Mouse (Mus musculus) left cerebral cortex, adult 2 months (tissue): ENCODE data around the gene Aanat. TPM values are rescaled to one million over a fixed set of nuclear protein-coding genes. Genes with fewer than 3 reads are reported as not detected.
A peak's percentile ranks its signal among the peaks of the same experiment; 100 is the strongest.

ENCODE experiments used
- DNase-seq, 2 experiments: peaks; one replicate each; pipeline ENCODE4 v3.0.0; 2021 to 2022; ENCODE audit warnings: low spot score in 2 of 2, mixed read lengths in 1 of 2; ENCODE audit errors: extremely low spot score in 1 of 2
- H3K27ac ChIP-seq: fragments of 200-600 bp; 2 replicates; pipeline ENCODE4 v1.8.1; 2022
- H3K4me3 ChIP-seq: fragments of 200-600 bp; 2 replicates; pipeline ENCODE4 v1.8.1; 2022
- CTCF ChIP-seq: fragments of 200-600 bp; IDR thresholded peaks from 2 replicates; pipeline ENCODE4 v1.8.1; 2022; ENCODE audit warnings: antibody characterized with exemption, mild to moderate bottlenecking, moderate library complexity
- intact Hi-C: fragments of 180-260 bp; cut with DNase I; formaldehyde crosslinking; loops from one replicate; pipeline ENCODE4 v1.15.1; 2025
- total RNA-seq, 2 experiments: library from RNA; stranded (reverse); gene quantifications; 2 replicates each; pipeline ENCODE4 v1.2.3; 2021

Aanat gene
- total RNA-seq, 2 experiments from 2014 or later: 1.3 to 2.2 TPM

DNA sequence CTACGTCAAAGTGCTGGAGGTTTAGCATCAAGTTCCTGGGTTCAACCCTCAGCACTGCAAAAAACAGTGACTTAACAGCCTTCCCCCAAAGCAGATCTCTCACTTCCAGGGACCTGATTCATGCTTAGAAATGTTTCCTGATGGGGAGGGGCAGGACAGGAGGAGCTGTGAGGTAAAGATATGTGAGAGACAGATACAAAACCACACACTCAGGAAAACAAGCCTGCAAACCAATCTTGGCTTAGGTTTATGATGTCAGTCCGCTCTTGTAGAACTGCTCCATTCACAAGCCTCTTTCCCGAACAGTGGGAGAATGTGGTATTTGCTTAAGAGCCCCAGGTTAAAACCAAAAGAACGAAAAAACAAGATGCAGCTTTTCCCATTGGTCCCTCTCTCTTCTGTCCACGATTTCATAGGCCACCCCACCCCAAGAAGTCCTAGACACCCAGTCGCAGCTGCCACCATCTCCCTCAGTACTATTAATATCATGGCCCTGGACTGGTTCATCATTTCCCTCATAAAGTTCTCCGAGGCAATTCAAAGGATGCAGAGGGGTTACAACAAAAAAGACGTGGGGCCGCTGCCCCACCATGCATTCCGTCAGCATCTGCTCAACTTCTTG is 6.1 kb upstream of the Aanat start:
- peak overlapping the region; percentile 91 for H3K27ac ChIP-seq
- intact Hi-C loops: no loop called here
- TF ChIP-seq CTCF: no peak
- no peak for DNase-seq
- H3K4me3 ChIP-seq: peak overlapping the region; percentile 95

DNA sequence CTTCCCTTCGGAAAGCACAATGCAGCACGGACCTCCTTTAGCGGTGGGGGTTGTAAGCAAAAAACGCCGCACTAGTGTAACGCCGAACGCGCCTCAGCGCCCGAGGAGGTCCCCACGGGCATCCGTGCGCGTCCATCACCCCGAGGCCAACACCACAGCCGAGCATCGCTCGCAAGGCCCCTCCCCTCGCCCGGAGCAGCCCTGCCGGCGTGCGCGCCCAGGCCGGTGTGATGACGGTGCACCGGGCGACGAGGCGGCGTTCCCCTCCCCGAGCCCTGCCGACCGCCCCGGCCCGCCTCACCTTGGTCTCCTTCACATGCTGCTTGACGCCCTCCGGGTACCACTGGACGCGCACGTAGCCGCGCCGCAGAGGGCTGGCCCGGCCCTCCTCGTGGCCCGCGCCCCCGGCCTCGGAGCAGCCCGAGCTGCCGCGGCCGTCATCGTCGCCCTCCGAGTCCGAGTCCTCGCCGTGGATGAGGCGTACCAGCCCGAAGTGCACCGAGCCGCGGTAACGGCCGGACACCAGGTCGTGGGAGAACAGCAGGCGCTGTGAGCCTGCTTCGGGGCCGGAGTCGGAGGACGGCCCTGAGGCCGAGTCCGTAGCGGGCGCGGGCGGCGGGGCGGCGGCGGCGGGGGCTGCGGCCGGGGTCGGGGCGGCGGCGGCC is 5.4 kb upstream of the Aanat start:
- intact Hi-C loops: no loop called here
- Histone ChIP-seq H3K4me3 (peak overlapping the region; percentile 95), H3K27ac (peak overlapping the region; percentile 91)
- DNase-seq: peak; percentile 56 to 63
- no peak for TF ChIP-seq CTCF

DNA sequence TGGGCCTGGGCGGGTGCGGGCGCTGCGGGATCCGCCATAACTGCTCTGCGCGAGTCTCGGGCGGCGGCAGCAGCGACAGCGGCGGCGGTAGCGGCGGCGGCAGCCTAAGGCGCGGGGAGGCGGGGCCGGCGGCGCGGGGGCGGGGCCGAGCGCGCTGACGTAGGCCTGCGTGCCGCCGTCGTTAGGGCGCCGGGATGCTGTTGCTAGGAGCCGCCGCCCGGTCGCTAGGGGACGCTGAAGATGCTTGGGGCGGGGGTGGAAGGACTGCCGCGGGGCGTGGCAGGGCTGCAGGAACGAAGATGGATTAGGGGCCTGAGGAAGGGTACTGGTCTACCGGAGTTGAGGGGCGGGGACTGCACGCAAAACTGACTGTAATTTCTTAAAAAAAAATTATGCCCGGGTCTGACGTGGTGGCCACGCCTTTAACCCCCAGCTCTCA is 4.8 kb upstream of the Aanat start, which contains the start of gene Ube2o:
Ube2o (minus strand) TSS at position 72 of the 439 bp plus-strand sequence.
- DNase-seq: peak; percentile 91 to 92
- peak; percentile 52 for TF ChIP-seq CTCF
- intact Hi-C loops: no loop called here

DNA sequence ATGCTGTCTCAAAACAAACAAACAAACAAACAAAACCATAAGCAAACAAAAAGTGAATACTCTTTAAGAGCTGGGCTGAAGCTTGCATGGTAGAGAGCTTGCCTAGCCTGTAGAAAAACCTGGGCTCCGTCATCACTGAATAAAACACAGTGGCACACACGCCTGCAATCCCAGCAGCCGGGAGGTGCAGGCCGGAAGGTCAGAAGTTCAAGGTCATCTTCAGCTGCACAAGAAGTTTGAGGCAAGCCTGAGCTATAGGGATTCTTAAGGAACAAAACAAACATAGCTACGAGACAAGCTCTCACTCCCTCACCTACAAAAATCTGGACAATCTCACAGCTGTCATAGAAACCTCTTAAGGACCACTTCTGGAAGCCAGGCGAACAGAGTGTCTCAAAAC is 550 bp upstream of the Aanat start:
- TF ChIP-seq CTCF: no peak
- no peak for DNase-seq
- intact Hi-C loops: loop anchor here (5.0 kb wide), 1 partner anchor 227 kb away; no protein-coding TSS in a partner anchor
- Histone ChIP-seq H3K27ac (no peak overlapping the region), H3K4me3 (no peak overlapping the region)

More for the DNA sequence above, 4.8 kb upstream of the Aanat start, which contains the start of gene Ube2o:
- H3K27ac ChIP-seq: peak within 1 kb of the TSS; percentile 91
- peak within 1 kb of the TSS; percentile 95 for H3K4me3 ChIP-seq

DNA sequence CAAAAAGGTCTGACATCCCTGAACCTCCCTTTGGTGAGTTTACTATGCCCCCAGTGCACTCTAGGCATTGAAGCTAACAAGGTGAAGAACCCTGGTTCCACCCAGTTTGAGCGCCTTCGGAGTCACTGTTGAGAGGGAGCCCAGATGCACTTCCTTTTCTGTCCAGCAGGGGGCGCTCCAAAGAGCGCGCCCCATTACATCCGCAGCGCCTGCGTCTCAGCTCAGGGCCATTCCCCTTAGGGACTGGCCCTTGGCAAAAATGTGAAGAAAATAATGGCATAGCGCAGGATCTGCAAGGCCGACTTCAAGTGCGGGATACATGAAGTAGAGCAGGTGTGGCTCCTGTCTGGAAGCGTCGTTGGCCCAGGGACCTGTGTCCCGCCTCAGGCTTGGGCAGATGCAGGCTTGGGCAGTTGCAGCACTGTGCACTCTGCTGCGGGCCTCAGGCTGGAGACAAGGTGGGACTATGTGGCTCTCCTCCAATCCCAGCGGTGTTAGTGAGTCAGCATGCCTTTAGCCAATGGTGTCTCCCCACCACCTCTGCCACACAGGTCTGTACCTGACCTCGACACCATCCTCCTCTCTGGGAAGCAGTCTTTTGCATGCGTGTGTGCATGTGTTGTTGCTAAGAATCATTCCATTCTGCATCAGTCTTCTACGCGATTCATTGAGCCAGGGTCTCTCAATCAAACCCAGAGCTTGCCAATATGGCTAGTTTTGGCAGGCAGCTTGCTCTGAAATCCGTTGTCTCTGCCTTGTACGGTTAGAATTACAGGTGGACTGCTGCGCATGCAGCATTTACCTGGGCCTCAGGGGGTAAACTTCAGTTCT is 784 bp downstream of the Aanat start:
- intact Hi-C loops: loop anchor here (1.0 to 5.0 kb wide), 2 partner anchors 42 to 225 kb away; no protein-coding TSS in a partner anchor
- H3K4me3 ChIP-seq: no peak overlapping the region
- no peak overlapping the region for H3K27ac ChIP-seq
- no peak; the same call in none of the 2 replicates for TF ChIP-seq CTCF
- DNase-seq: peak; percentile 68 to 72

DNA sequence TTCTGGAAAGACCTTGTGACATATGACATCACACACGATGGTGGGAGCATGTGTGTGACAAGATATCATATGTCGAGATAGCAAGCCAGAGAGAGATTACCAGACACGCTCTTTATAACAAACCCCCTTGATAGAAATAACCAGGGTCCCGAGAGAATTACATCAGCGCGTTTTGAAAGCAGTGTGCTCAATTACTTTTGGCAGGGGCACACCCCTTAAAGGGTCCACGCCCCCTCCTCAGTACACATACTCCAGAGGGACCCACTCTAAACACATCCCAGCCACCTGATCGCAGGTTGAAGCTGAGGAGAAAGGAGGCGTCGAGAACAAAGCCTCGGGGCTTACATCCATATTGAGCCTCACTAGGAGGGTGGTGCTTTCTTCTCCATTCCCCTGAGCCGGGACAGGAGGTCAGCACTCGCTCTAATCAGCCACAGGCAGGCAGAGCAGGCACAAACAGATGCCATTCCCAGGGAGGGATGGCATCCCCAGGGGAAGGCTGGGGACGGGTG is 2.8 kb downstream of the Aanat start:
- intact Hi-C loops: loop anchor here (5.0 kb wide), 1 partner anchor 223 kb away; no protein-coding TSS in a partner anchor
- no peak for DNase-seq
- Histone ChIP-seq H3K27ac (no peak overlapping the region), H3K4me3 (no peak overlapping the region)
- TF ChIP-seq CTCF: no peak

DNA sequence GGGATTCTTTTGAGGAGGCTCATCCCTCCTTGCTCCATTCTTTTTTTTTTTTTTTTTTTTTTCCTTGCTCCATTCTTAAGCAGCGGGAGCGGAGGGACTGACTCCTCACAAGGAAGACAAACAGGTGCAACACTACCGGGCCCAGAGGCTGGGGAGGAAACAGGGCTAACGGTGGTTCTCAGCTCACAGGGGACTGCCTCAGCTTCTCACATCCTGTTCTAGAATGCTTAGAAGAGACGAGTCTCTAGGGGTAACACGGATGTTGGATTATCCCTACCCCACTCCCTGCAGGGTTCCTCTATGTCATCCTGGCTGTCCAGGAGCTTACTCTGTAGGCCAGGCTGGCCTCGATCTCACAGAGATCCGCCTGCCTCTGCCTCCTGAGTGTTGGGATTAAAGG is 3.3 kb downstream of the Aanat start:
- DNase-seq: no peak
- intact Hi-C loops: loop anchor here (5.0 kb wide), 1 partner anchor 223 kb away; no protein-coding TSS in a partner anchor
- no peak for TF ChIP-seq CTCF
- H3K4me3 ChIP-seq: no peak overlapping the region
- no peak overlapping the region for H3K27ac ChIP-seq

DNA sequence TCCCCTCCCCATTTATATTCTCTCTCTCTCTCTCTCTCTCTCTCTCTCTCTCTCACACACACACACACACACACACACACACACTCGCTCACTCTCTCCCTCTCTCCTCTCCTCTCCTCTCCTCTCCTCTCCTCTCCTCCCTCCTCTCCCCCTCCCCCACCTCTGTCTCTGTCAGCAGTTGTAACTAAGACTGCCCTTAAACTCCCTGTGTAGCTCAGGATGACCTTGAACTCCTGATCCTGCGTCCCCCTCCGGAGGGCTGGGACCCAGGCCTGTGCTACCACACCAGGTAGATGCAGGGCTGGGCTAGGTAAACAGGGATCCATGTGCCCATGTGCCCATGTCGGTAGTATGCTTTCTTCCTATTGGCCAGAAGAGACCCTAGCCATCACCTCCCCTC is 5.4 kb downstream of the Aanat start:
- TF ChIP-seq CTCF: no peak
- Histone ChIP-seq H3K27ac (no peak overlapping the region), H3K4me3 (no peak overlapping the region)
- DNase-seq: no peak
- intact Hi-C loops: no loop called here

DNA sequence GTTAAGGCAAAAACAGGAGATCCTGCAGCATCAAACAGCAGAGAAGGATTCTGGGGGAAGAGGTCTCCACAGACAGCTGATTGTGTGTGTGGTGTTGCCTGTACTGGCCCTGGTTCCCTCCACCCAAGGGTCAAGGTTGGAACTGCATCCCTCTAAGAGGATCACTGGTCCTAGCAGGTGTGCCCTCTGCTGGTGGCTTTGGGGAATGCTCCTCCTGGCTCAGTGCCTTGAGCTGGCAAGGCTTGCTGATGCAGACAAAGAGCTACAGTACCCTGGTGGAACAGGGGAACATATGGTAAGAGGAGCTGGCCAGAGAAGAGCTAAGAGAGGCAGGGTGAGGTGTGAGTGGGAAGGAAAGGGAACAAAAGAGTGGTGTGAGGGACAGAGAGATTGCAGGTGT is 6.2 kb downstream of the Aanat start:
- DNase-seq: peak; percentile 86 to 98
- intact Hi-C loops: no loop called here
- Histone ChIP-seq H3K4me3 (no peak overlapping the region), H3K27ac (no peak overlapping the region)
- TF ChIP-seq CTCF: peak; percentile 99

DNA sequence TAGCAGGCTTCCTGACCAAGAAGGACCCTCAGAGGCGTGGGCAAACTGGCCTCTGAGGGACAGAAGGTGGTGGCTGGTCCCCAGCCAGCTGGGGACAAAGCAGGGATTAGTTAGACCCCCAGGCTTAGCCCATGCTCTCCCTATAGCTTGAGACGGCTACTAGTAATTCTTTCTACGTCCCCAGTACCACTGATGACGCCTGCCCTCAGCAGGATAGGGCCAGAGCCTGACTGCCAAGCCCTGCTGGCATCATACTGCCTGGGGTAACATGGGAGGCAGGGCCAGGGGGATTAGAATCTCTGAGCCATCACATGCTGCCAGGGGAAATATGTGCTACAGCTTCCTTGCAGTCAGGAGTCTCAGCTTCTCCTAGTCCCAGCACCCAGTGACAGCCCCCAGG is 7.1 kb downstream of the Aanat start:
- no peak overlapping the region for H3K4me3 ChIP-seq
- DNase-seq: no peak
- no peak overlapping the region for H3K27ac ChIP-seq
- intact Hi-C loops: no loop called here
- TF ChIP-seq CTCF: no peak

DNA sequence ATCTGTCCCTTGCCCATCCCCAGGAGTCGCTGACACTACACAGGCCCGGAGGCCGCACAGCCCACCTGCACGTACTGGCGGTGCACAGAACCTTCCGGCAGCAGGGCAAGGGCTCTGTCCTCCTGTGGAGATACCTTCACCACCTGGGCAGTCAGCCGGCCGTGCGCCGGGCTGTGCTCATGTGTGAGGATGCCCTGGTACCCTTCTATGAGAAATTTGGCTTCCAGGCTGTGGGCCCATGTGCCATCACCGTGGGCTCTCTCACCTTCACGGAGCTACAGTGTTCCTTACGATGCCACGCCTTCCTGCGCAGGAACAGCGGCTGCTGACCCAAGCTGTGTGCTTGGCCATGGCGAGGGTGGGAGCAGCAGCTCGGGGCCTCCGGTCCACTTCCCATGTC is 10.5 kb downstream of the Aanat start:
- TF ChIP-seq CTCF: no peak
- Histone ChIP-seq H3K27ac (no peak overlapping the region), H3K4me3 (no peak overlapping the region)
- intact Hi-C loops: no loop called here
- DNase-seq: no peak
